Mouse (Mus musculus) MEL (cell line): Measurements from ENCODE around the gene Cyp4a32. TPM values are rescaled to one million over a fixed set of nuclear protein-coding genes. Genes with fewer than 3 reads are reported as not detected.

ENCODE experiments used
- DNase-seq: peaks from one replicate; pipeline ENCODE4 v3.0.0; 2011; ENCODE audit warnings: low read depth, low spot score
- H3K27ac ChIP-seq: 2 replicates; pipeline ENCODE4 v1.5.1; 2012; ENCODE audit warnings: low read depth, mild to moderate bottlenecking, control low read depth, low read length, moderate library complexity; ENCODE audit not compliant: control insufficient read depth
- H3K27me3 ChIP-seq, 2 experiments: fragments of 150-350 bp in 1 of 2; sonication (generic) in 1 of 2; 2 replicates each; pipeline ENCODE4 v1.6.1; 2012; ENCODE audit warnings: low read length in 2 of 2, mild to moderate bottlenecking in 2 of 2, improper control_type of control experiment in 1 of 2, moderate library complexity in 1 of 2; ENCODE audit not compliant: insufficient read depth in 2 of 2, control insufficient read depth in 1 of 2
- H3K36me3 ChIP-seq, 2 experiments: 2 replicates each; pipeline ENCODE4 v1.6.1; 2012 to 2014; ENCODE audit warnings: low read length in 2 of 2, improper control_type of control experiment in 1 of 2, inconsistent platforms in 1 of 2, mild to moderate bottlenecking in 1 of 2; ENCODE audit not compliant: insufficient read depth in 2 of 2, control insufficient read depth in 1 of 2
- H3K4me1 ChIP-seq, 2 experiments: fragments of 150-350 bp in 1 of 2; sonication (generic) in 1 of 2; 2 replicates each; pipeline ENCODE4 v1.6.1; 2012; ENCODE audit warnings: low read length in 2 of 2, improper control_type of control experiment in 1 of 2, mild to moderate bottlenecking in 1 of 2; ENCODE audit not compliant: insufficient read depth in 2 of 2, control insufficient read depth in 1 of 2
- H3K4me3 ChIP-seq, 2 experiments: fragments of 150-350 bp in 1 of 2; sonication (generic) in 1 of 2; 2 replicates each; pipeline ENCODE4 v1.5.1; 2012; ENCODE audit warnings: low read depth in 2 of 2, low read length in 2 of 2, mild to moderate bottlenecking in 2 of 2, moderate library complexity in 2 of 2, control low read depth in 1 of 2, improper control_type of control experiment in 1 of 2; ENCODE audit not compliant: control insufficient read depth in 1 of 2, insufficient read depth in 1 of 2
- H3K79me2 ChIP-seq: 2 replicates; pipeline ENCODE4 v1.6.1; 2012; ENCODE audit warnings: mild to moderate bottlenecking, low read length, moderate library complexity; ENCODE audit not compliant: control insufficient read depth, poor library complexity, insufficient read depth
- H3K9ac ChIP-seq: 2 replicates; pipeline ENCODE4 v1.6.1; 2012; ENCODE audit warnings: low read depth, mild to moderate bottlenecking, control low read depth, low read length, moderate library complexity; ENCODE audit not compliant: control insufficient read depth, poor library complexity, severe bottlenecking
- H3K9me3 ChIP-seq: fragments of 150-350 bp; sonication (generic); replicated peaks from 2 replicates; pipeline ENCODE4 v1.6.1; 2012; ENCODE audit warnings: mild to moderate bottlenecking, low read length, improper control_type of control experiment, moderate library complexity; ENCODE audit not compliant: insufficient read depth
- BHLHE40 ChIP-seq: IDR thresholded peaks from 2 replicates; pipeline ENCODE4 v1.6.1; 2012; ENCODE audit warnings: low read depth, mild to moderate bottlenecking, inconsistent platforms, low read length, improper control_type of control experiment, borderline replicate concordance
- CHD1 ChIP-seq: IDR thresholded peaks from 2 replicates; pipeline ENCODE4 v1.6.1; 2012; ENCODE audit warnings: low read depth, mild to moderate bottlenecking, inconsistent platforms, low read length, improper control_type of control experiment
- CHD2 ChIP-seq: IDR thresholded peaks from 2 replicates; pipeline ENCODE4 v1.6.1; 2011; ENCODE audit warnings: low read length, improper control_type of control experiment
- E2F4 ChIP-seq: IDR thresholded peaks from 2 replicates; pipeline ENCODE4 v1.6.1; 2011; ENCODE audit warnings: low read depth, low read length, improper control_type of control experiment, borderline replicate concordance
- EP300 ChIP-seq, 2 experiments: IDR thresholded peaks; 2 replicates each; pipeline ENCODE4 v1.6.1; 2011; ENCODE audit warnings: improper control_type of control experiment in 2 of 2, low read length in 2 of 2, low read depth in 1 of 2, mild to moderate bottlenecking in 1 of 2
- ETS1 ChIP-seq: IDR thresholded peaks from 2 replicates; pipeline ENCODE4 v1.6.1; 2012; ENCODE audit warnings: low read depth, mild to moderate bottlenecking, inconsistent platforms, low read length, improper control_type of control experiment, moderate library complexity
- GATA1 ChIP-seq: IDR thresholded peaks from 2 replicates; pipeline ENCODE4 v1.6.1; 2011; ENCODE audit warnings: low read depth, low read length, improper control_type of control experiment
- KAT2A ChIP-seq: conservative IDR thresholded peaks from 2 replicates; pipeline ENCODE4 v1.6.1; 2012; ENCODE audit warnings: low read depth, low read length, improper control_type of control experiment, inconsistent platforms
- MAFK ChIP-seq: IDR thresholded peaks from 2 replicates; pipeline ENCODE4 v1.6.1; 2011; ENCODE audit warnings: low read depth, mild to moderate bottlenecking, low read length, improper control_type of control experiment, borderline replicate concordance
- POLR2AphosphoS2 ChIP-seq: IDR thresholded peaks from 2 replicates; pipeline ENCODE4 v1.6.1; 2011; ENCODE audit warnings: low read length, improper control_type of control experiment
- SIN3A ChIP-seq: IDR thresholded peaks from 2 replicates; pipeline ENCODE4 v1.6.1; 2012; ENCODE audit warnings: low read length, improper control_type of control experiment, inconsistent platforms
- TBP ChIP-seq: IDR thresholded peaks from 2 replicates; pipeline ENCODE4 v1.8.0; 2011; ENCODE audit warnings: low read depth, low read length, improper control_type of control experiment
- TCF12 ChIP-seq: IDR thresholded peaks from 2 replicates; pipeline ENCODE4 v1.6.1; 2014; ENCODE audit warnings: low read depth, mild to moderate bottlenecking, inconsistent platforms, low read length, improper control_type of control experiment, moderate library complexity
- USF1 ChIP-seq: IDR thresholded peaks from 2 replicates; pipeline ENCODE4 v1.6.1; 2014; ENCODE audit warnings: low read depth, mild to moderate bottlenecking, inconsistent platforms, low read length, improper control_type of control experiment, moderate library complexity
- USF2 ChIP-seq, 2 experiments: IDR thresholded peaks; 2 replicates each; pipeline ENCODE4 v1.6.1; 2011 to 2012; ENCODE audit warnings: improper control_type of control experiment in 2 of 2, low read length in 2 of 2, borderline replicate concordance in 1 of 2, inconsistent platforms in 1 of 2, low read depth in 1 of 2, mild to moderate bottlenecking in 1 of 2; ENCODE audit not compliant: insufficient read depth in 1 of 2
- ZNF384 ChIP-seq: IDR thresholded peaks from 2 replicates; pipeline ENCODE4 v1.6.1; 2012; ENCODE audit warnings: low read depth, mild to moderate bottlenecking, inconsistent platforms, low read length, improper control_type of control experiment
- polyA plus RNA-seq, 2 experiments: library from polyadenylated mRNA; stranded (reverse) in 1 of 2; unstranded in 1 of 2; fragments of >175 nt in 1 of 2; fragments of >200 nt in 1 of 2; gene quantifications; 2 replicates each; pipeline versions ENCODE4 v1.2.1 to v1.2.4; 2012; ENCODE audit warnings: low replicate concordance in 2 of 2, low read depth in 1 of 2; ENCODE audit not compliant: insufficient read length in 2 of 2, insufficient read depth in 1 of 2, missing spikeins in 1 of 2
- total RNA-seq: library from RNA; depleted of rRNA; stranded (reverse); fragments of 300-350 nt; gene quantifications from 2 replicates; pipeline ENCODE4 v1.2.3, GENCODE M21; 2012

The Cyp4a32 gene
- total and polyA plus RNA-seq, 3 experiments: not detected

GRCm38 (mm10) chr4:115647580-115647979 is 46.8 kb downstream of the Cyp4a32 start, which contains the start of gene Cyp4b1:
TSS of gene Cyp4b1 (minus strand) at chr4:115647723.
- DNase-seq: peak; percentile 94
- Histone ChIP-seq H3K4me3 (peak within 1 kb of the TSS; percentile 23 to 29; a peak in 3 of 4 replicates), H3K9me3 (no peaks in the 10 kb centered on the region), H3K9ac (peak within 1 kb of the TSS; percentile 52; the same call in 1 of the 2 replicates), H3K36me3 (peaks cover 0 to 22% of the 10 kb centered on the region in 2 experiments; a peak in 2 of 4 replicates), H3K27ac (peak within 1 kb of the TSS; percentile 40), H3K4me1 (peaks cover 18 to 40% of the 10 kb centered on the region in 2 experiments), H3K79me2 (no peaks in the 10 kb centered on the region), H3K27me3 (no peaks in the 10 kb centered on the region)
- TF ChIP-seq EP300 (IDR thresholded peaks at IDR 0.05; ENCODE audit: low read depth in 1 of 2, low read length in 2 of 2) (peak in 1 of 2 experiments; percentile 43; a peak in 2 of 4 replicates), TBP (peak; percentile 73), GATA1 (no peak; the same call in 1 of the 2 replicates), BHLHE40 (no peak), SIN3A (peak; percentile 56; the same call in 1 of the 2 replicates), CHD1 (no peak), TCF12 (0 out of 2 replicates have a peak, but pooled peaks have one; percentile 23), ETS1 (peak; percentile 52), POLR2AphosphoS2 (peak; percentile 49; the same call in 1 of the 2 replicates), USF2 (IDR thresholded peaks at IDR 0.05; ENCODE audit: borderline replicate concordance in 1 of 2, insufficient read depth in 1 of 2, low read depth in 1 of 2, low read length in 2 of 2) (no peak)

- Histone ChIP-seq H3K27ac (peak overlapping the region; percentile 28; the same call in 1 of the 2 replicates), H3K9me3 (no peaks in the 10 kb centered on the region), H3K4me3 (no peak overlapping the region), H3K27me3 (no peaks in the 10 kb centered on the region), H3K36me3 (peaks cover 0 to 22% of the 10 kb centered on the region in 2 experiments; a peak in 2 of 4 replicates), H3K79me2 (no peaks in the 10 kb centered on the region), H3K4me1 (peaks cover 18 to 35% of the 10 kb centered on the region in 2 experiments), H3K9ac (no peak overlapping the region)
- TF ChIP-seq E2F4 (no peak), MAFK (no peak), KAT2A (no peak), TBP (no peak), USF1 (no peak), CHD2 (no peak), ZNF384 (no peak)
- DNase-seq: peak; percentile 21
Measured at GRCm38 (mm10) chr4:115648752-115649151, 48.0 kb downstream of the Cyp4a32 start.
